Mouse (Mus musculus) thymus, postnatal 36 days (tissue): Measurements from ENCODE around the gene Tfb1m.

Source experiments
- DNase-seq, 2 experiments: peaks; one replicate each; pipeline ENCODE4 v3.0.0; 2022; ENCODE audit warnings: mixed read lengths in 2 of 2

The Tfb1m gene

DNA sequence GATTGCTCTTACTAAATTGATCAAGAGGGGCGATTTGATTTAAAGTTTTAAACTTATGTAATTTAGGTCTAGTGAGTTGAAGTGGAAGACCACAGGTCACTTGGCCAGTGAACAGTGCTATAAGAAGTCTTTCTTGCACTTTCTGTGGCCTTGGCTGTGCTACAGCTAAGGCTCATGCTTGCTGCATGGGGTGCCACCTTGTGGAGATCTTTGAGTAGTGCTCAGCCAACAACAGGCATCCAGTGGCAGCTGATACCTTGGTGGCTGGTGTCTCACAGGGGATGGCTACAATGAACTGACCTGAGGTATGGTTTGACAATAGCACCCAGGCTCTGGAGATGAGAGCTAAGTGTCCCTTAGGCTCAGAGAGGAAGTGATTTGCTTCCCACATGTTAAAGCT is 47.7 kb downstream of the Tfb1m start:
- DNase-seq, result peak; percentile 30 to 35

DNA sequence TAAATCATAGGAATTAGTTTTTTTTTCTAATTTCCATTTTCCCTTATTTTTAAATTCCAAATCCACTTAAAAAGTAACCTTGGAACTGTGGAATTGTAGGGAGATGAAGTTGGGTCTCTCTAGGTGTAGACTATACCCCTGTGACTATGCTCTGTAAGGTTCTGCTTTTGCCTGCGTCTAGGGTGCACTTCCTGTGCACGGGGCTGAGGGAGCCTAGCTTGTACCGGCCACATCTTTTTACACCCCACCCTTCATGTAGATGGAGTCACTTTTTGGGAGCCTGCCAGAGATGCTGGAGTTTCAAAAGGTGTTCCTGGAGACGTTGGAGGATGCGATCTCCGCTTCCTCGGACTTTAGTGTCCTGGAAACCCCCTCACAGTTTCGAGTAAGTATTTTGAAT is 51.1 kb downstream of the Tfb1m start:
- DNase-seq, result no peak

DNA sequence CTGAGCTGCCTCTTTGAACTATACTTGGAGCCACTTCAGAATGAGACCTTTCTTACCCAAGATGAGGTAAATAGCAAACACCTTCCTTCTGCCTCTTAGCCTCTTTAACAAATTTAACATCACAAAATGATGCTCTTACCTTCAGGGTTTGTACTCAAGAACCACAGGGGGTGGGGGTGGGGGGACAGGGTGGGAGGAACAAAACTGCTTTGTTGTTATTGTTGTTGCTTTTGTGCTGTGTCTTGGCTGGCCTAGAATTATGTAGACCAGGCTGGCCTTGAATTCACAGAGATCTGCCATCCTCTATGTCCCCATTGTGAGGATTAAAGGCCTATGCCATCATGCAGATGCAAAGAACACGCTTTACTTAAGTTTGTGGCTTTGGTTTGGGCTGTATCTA is 51.9 kb downstream of the Tfb1m start:
- DNase-seq, result no peak

DNA sequence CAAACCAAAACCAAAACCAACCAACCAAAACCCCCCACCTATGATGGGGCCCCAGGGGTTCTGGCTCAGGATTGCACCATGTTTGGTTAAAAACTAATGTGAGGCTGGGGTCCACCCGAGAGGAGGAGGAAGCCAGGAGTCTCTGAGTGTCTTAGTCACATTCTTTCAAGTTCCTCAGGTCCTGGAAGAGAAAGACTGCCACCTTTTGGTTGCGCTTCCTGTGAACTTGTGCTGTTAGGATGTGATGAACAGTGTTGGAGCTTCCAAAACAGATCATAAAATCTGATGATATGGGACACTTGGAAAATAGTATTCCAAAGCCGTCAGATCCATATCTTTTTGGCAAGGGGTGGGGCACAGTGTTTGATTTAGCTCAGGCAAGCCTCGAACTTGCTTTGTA is 56.6 kb downstream of the Tfb1m start:
- no peak for DNase-seq

DNA sequence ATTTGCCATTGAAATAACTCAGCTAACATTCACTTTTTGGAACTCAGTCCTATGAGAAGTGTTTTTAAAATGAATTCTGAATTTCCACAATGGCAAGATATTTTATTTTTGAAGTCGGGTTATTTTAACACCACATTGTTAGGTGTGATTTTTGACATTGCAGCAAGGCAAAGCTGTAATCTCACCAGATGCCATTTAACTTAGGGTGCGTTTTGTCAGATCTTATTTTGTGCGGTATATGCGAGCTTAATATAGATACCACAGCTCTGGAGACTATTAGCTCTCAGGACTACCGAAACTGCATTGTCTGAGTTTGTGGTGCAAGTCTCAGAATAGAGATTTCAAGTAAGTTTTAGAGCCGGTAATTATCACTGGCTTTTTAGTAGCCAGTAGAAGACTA is 57.5 kb downstream of the Tfb1m start:
- no peak for DNase-seq

DNA sequence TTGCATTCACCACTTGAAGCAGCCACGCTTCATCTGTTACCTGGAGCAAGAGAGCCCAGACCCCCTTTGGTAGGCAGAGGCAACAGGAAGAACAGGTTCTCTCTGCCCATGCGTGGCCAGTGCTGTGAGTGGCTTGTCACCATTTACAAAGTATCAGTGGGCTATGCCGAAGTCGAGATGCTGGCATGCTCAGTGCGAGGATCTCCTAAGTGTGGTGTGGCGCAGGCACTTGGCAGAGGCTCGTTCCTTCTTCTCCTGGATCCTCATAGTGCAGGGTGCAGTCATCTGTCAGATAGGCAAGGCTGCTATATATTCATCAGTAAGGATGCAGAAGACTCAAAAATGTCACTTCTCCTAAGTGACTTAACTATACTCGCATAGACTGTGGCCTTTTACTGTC is 58.1 kb downstream of the Tfb1m start:
- DNase-seq, result no peak

DNA sequence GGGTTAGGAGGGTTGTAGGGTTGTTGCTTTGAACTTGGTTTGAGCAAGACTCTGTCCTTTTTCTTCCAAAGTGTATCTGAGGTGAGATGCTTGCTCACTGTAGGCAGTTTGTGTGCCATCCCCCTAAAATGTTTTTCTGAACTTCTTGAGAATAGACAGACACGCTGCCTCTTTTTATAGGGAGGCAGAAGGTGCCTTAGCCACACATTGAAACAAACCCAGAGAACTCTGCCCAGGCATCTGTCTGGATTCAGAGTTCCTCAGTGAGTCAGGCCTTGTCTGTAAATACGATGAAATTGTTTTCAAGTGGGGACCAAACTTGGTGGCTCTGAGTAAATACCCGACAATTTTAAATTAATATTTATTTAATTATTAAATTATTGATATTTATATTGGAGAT is 59.0 kb downstream of the Tfb1m start:
- DNase-seq, result no peak

DNA sequence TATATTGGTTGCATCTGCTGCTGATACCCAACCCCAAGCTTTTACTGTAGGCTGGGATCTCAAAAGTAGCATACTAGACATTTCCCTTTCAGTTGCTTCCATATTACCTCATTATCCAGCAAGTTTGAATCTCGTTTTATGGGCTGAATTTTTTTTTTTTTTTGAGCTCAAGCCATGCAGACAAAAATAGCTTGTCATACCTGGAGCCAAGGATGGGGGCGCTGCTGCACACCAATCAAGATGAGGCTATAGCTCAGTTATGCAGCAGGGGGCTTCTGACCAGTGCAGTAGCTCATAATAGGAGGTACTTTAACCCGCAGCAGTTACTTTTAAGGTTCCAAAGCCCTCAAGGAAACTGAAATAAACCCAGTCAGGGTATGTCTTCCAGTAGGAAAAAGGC is 59.5 kb downstream of the Tfb1m start:
- peak; percentile 32 to 41 for DNase-seq

DNA sequence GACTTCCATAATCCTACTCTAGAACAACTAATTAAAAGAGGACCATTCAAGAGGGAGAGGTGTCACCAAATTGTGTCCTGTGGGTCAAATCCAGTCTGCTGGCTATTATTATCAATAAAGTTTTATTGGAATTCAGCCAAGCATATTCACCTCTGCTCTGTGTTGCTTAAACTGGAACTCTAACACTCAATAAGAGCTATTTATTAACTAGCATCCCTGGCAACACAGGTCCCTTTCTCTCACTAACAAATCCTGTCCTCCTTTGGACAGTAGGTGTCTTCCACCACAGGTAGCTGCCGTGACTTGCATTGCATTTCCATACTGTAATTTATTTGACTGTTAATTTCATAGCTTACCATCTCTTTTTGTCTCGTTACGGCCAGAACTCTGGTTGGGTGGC is 61.5 kb downstream of the Tfb1m start:
- no peak for DNase-seq

DNA sequence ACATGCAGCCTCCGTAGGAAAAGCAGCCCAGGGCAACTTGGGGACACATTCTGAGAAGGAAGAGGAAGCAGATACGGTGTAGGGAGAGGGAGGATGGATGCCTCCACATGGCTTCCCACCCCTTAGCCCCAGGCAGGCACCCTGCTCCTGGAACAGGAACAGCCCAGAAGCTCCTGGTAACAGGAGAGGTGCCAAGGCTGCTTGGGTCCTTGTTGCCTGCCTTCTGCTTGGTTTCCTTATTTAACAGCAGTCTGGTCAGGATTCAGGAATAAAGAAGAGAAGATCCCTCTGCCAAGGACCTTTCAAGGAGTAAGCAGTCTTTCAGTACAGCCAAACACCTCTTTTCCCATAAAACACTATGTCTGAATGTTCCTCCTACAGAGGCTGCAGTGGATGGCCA is 62.0 kb downstream of the Tfb1m start:
- no peak for DNase-seq

DNA sequence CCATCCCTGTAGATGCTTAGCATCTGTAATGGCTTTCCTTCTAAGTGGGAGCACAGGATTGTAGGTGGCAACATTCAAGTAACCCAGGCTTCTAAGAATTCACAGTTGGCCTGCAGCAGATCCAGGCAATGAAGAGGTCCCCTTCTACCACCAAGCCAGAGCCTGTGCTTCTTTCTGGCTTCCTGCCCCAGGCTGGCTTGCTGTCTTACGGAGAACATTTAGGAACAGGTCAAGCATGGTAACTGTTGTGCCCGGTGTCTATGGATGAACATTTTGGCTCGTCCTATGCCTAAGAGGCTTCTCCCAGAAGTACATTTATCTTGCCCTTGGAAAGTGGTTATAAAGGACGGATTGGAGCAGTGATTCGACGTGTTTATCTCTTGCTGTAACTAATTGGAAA is 65.9 kb downstream of the Tfb1m start:
- no peak for DNase-seq

DNA sequence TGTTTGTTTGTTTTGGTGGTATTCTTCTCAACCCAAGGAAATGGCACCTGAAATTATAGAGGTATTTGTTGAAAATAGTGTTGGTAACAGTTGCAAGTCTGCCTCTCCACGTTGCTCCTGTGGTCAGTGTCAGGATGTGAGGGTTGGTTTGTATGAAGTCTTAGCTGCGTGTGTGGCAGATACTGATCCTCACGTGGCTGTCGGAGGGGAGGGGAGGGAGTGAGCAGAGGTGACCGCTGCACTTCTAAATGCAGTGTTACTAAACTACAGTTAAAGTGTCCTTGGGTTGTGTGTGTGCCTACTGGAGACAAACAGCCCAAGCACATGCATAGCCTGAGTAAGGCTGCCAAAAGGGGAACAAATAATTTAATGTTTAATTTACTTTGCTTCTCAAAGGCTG is 66.5 kb downstream of the Tfb1m start:
- DNase-seq, result no peak

DNA sequence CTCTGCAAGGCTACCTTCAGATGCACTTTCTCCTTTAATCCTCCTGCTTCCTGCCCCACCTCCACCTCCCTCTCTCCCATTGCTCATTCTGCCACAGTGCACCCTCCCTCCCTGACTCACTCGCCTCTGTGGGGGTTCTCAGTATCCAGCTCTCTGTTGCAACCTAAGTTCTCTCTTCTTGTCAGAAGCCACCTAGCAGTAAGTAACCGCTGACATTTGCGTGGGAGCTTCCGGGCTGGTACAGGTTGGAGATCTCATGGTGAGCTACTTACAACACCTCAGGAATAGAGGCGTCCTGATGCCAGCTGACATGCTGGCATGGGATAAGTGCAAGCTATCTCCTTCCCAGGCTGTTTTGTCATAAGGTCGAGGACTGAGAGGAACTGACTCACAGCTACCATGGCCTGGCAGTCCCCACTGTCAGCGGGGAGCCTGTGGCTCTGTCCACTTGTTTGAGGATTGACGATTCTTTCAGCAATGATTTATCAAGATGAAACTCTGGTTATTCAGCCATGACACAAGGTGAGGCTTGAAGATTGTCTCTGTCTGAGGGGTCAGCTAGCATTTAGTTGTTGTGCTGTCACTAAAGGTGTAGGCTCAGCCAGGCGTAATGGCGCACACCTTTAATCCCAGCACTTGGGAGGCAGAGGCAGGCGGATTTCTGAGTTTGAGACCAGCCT is 67.2 kb downstream of the Tfb1m start:
- DNase-seq, result no peak

DNA sequence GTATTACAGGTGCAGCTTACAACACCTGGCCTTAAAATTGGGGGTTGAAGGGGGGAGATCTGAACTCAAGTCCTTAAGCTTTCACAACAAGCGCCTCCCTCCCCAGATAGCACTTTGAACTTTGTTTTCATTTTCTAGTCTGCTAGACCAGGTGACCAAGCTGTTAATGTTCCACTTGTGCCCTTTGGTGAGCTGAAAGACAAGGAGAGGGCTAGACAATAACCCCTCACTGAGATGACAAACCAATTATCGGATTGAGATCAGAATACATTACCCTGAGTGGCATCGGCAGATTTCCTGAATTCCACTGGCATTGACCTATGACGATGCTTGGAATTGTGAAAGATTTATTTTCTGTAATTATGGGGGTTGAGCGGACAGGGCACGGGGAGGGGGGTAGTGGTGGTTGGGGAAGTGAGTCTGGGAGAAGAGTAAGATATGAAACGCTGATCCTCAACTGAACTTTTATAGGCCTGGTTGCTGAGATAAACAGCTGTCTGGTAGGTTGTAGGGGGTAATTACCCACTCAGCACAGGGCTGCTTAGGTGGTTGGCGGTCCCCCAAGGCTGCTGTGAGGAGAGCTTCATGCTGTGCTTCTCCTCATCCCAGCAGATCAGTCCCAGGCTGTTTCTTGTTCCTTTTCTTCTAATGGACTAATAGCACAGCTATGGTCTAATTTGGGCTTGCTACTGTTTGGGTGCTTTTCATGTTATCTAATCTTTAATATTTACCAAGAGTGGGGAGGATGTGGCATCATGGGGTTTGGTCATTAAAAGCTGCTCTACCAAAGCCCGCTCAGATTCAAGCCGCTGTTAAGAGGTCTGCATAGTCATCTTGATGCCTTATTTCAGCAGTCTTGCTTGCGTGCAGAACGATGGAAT is 69.6 kb downstream of the Tfb1m start:
- no peak for DNase-seq

DNA sequence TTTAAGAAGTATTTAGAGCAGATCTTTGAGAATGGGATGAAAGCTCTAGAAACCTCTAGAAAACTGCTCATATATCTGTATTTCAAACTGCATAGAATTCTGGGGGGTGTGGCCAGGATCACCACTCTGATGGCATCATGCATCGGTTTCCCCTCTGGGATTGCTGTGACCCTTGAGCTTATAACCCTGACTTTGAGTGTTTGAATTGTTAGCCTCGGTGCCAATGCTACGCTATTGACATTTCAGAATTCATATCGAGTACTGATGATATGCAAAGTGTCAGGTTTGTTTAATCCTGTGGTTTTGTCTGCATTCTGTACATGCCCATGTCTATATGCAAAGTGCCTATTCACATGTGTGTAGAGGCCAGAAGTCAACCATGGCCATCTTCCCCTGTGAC is 70.4 kb downstream of the Tfb1m start:
- no peak for DNase-seq

DNA sequence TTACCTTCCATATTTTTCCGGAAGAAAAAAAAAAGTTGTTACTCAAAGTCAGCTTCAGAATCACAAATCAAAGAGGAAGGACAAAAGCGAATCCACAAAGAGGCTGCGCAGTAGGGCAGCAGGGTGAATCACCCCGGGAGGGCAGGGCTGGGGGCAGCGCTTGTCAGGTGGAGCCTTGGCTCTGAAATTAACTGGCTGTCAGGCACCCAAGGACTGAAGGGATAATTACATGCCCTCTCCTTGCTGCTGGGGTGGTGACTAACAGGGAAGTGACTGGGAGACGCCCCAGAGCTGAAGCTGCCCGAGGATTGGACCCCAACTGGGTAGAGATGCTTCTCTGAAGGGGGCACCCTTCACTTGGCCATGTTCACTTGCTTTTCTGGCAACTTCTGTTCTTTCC is 71.7 kb downstream of the Tfb1m start:
- no peak for DNase-seq

DNA sequence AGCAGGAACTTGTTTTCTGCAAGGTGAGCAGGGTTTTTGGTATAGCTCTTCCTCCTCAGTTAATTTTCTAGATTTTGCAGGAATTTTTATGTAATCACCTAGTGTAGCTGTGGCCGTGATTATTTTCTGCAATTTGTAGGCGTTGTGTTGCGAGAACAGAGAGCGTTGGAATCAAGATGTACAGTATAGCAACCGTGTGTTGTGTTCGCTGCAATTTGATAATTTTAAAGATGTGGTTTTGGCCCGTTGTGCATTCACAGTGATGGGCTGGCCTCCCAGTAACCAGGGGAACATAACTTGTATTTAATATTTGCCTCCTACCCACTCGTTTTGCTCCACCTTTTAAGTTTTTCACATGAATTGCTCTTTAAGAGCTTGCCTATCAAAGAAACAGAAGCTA is 74.5 kb downstream of the Tfb1m start:
- no peak for DNase-seq

DNA sequence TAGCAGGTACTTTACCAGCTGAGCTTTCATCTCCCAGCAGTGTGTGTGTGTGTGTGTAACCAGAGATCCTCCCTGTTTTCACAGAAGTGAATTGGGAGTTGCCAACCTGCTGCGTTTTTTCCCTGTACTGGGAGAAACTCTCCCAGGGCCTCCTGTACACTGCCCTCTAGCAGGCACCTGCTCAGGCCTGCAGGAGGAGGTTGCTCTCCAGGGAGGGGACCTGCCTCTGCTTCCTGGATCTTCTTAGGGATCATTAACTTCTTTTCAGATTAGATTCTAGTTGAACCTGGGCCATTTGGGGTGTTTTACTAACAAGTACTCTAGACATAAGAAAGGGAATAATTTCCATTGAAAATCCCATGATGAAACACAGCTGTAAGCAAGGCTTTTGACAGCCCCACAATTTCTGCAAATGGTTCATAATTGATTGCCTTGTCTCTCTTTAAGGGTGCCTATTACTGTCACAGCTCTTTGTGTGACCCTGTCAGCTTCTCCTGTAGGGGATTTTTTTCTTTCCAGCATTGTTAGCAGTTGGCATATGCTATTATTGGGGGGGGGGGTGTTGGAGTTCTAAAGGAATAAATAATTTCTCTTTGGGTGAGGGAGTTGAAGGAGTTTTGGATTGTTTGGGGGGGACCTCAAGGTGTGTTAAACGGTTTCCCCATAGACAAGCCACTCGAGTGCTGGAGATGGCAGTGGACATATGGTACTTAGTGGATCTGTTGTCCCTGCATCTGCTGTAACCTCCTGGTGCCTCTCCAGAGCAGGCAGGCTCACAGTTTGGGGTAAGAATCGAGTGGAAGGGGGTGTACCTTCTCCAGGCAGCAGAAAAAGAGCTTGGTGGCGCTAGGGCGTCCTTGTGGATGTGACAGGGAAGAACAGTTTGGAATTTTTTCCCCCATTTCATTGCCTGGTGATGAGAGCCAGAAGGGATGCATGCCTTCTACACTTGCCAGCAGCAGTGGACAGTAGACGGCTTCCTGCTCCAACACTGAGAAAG is 75.7 kb downstream of the Tfb1m start:
- no peak for DNase-seq

DNA sequence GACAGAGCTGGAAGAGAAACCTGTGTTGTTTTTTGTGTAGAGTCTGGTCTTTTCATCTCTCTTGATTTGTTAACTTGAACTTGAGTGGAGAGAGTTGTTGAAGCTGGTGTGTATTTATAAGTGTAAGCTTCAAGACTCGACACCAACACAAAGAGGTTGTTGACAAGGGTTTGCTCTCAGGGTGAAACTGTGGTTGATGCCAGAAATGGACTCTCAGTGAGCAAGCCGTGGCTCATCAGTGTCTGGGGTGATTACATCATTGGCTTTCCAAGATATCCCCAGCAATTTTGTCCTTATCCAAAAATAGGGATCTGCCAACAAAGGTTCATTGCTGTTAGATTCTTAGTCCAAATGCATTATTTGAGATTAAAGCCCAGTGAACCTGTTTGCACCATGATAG is 81.0 kb downstream of the Tfb1m start:
- no peak for DNase-seq

DNA sequence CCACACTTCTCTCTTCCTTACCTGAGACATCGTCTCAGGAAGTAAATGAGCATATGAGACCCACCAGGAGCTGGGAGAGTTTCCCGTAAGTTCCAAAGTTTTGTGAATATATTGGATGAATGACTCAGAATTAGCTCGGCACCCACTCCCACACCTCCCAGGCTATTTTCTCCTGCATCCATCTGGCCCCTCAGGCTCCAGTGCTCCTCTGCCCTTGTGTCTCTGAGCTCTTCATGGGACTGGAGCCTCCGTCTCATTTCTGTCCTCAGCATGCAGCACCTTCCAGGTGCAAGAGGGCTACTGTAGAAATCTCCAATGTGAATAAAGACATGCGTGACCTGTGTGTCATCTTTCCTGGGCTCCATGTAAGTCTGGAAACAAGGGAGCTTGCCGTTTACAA is 85.6 kb downstream of the Tfb1m start:
- DNase-seq, result no peak
